Mouse (Mus musculus) brain, adult 2 months (tissue): ENCODE measurements around the gene Plekha6.

Experiments
- DNase-seq: peaks from one replicate; pipeline ENCODE4 v3.0.0; 2011; ENCODE audit warnings: low read depth, low spot score

Gene Plekha6

DNA sequence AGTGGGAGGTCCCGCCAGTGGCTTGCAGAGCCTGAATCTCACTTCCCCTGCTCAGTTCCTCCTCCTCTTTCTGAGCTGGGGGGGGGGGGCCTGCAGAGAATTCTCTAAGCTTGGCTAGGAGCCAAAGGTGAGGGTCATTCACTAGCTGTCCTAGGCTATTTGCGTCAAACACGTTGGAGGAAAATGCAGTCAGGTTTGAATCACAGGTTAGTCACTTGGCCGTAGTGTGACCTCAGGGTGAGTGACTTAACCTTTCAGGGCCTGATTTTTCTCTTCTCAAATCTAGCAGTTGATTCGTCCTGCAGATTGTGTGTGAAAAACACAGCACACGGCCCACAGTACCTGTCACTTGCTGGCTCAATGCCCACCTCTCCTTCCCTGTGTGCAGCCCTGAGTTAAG, 106.3 kb downstream of the Plekha6 start:
- no peak for DNase-seq

- no peak for DNase-seq
Observed at GRCm38 (mm10) chr1:133274163-133274562, 110.2 kb downstream of the Plekha6 start.

DNA sequence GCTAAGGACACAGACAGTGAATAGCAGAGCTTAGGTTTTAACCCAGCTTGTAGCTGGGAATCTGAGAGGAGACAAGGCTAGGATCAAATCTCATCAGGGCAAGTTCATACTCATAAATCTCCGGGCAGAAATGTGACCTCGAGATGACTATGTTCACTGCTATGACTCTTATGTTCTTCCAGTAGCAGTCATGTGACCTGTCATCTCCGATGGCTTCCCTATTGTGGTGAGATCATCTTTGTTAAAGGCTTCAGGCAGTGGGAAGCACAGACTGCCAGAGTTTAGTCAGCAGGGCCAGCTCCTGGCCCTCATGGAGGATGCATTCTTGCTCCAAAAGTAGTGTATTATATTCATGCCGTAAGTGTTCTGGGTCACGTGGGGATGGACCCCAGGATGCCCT, 113.0 kb downstream of the Plekha6 start:
- DNase-seq: peak; percentile 46

DNA sequence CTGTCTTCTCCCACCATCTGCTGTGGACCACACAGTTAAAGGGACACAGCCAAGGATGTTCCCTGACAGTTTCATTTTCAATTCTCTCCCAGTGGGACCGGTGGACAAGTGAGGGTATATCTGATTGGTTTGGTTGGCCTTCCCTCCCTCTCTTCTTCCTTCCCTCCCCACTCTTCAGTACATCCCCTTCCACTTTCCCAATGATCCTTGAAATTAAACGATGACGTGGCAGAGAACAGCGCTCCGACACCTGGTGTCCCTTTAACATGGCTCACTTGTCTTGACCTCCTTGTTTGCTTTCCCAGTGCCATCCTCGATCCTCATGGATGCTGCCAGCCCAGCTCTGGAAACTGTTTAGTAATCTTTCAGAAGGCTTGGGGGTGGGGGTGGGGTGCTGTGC, 114.5 kb downstream of the Plekha6 start:
- DNase-seq: no peak

GRCm38 (mm10) chr1:133278946-133279631, 115.1 kb downstream of the Plekha6 start:
- DNase-seq: no peak

GRCm38 (mm10) chr1:133279632-133280093, 115.7 kb downstream of the Plekha6 start:
- DNase-seq: peak; percentile 67

DNA sequence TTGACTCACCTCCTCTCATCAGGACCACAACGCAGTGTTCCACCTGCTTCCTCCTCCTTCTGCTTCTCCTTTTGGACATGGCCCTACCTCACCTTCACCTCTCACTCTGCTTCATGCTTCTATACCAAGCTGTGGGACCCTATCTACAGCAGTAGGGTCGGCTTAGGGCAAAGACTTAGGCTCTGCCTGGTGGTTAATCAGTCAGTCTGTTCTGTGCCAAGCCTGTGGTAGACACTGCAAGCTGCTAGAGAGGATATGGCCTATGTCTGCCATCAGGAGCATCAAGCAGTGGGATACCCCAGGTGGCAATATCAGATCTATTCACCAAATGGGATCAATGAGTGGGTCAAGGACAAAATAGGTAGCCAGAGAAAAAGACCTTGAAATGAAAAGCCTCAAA, 116.5 kb downstream of the Plekha6 start:
- no peak for DNase-seq

GRCm38 (mm10) chr1:133285907-133286306, 121.9 kb downstream of the Plekha6 start:
- no peak for DNase-seq

DNA sequence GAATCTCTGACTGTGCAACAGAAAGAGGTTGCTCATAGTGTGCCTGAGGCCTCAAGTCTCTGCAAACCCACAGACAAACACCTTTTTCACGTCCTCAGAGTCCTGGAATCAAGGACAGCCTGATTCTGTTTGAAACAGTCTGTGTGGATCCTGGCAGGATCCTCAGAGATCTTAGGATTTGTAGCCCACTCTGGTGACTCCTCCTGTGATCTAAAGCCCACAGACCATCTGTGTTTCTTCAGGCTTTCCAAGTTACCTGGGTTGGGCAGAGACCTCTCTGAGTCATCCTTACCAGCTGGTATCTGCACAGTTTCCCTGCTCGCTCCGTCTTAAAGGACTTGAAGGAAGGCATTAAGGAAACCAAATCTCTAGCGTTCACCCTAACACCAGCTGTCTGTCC, 123.0 kb downstream of the Plekha6 start:
- DNase-seq: peak; percentile 89

DNA sequence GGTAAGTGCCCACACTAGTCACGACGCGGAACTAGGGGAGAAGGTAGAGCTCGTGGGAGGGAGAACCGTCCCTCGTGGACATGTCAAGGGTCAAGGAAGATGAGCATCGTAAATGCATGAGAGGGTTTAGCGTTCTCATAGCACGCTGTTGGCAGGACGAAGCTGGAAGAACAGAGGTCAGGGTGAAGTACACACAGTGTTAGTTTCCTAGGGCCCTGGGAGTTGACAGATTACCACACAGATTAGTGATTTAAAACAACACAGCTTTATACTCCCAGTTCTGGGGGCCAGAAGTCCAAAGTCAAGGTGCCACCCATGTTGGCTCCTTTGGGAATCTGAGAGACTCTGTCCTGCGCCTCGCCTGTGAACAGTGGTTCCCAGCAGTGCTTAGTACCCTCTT, 123.9 kb downstream of the Plekha6 start:
- DNase-seq: no peak

GRCm38 (mm10) chr1:133291888-133292287, 127.9 kb downstream of the Plekha6 start:
- DNase-seq: peak; percentile 38

DNA sequence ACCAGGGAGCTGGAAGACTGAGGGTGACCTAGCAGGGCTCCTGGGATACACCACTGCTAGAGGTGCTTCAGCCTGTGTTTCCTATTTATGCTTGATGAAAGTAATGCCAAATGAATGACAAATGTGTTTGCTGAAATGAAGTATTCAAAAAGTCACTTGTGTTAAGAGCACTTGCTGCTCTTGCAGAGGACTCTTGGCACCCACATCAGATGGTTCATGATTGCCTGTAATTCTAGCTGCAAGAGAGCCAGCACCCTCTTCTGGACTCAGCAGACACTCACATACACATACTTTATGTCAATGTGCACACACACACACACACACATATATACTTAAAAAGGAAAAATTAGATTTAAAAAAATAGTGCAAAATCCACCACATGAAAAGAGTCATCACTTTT, 128.6 kb downstream of the Plekha6 start:
- DNase-seq: no peak

DNA sequence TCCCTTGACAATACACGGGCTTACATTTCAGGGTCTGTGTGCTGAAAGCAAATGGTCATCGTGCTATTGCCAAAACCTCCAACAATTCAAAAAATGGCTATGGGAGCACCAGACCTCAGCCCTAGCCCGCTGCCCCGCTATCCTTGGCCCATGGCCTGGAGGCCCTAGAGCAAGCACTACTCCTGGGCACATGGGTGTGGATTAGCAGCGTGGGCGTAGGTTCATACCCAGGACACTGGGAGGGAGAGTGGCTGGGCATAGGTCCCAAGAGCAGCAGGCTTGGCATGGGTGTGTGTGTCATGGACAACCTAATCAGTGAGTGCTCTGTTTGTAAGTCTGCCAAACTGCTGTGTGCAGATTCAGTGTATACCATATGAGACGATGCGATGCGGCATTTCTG, 132.4 kb downstream of the Plekha6 start:
- peak; percentile 74 for DNase-seq

GRCm38 (mm10) chr1:133298816-133299215, 134.8 kb downstream of the Plekha6 start:
- DNase-seq: peak; percentile 61

- peak; percentile 51 for DNase-seq
Observed at GRCm38 (mm10) chr1:133302540-133302939, 138.5 kb downstream of the Plekha6 start.

DNA sequence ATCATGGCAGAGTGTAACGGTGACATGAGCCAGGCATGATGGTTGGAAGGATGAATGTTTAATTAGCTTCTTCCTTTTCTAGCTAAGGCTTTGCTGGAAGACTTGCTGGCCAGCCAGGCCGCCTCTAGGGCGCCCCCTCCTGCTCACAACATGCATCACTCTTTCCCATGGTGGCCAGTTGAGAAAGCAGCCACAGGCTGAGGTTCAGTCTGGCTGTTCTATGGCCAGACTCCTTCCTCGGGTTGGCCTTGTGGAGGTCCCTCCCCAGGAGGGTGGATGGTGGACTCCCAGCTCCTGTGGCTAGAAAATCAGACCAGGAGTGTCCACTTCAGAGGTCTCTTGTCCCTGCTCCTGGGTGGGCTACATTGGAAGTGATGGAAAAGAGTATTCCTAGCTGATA, 142.8 kb downstream of the Plekha6 start:
- peak; percentile 79 for DNase-seq

DNA sequence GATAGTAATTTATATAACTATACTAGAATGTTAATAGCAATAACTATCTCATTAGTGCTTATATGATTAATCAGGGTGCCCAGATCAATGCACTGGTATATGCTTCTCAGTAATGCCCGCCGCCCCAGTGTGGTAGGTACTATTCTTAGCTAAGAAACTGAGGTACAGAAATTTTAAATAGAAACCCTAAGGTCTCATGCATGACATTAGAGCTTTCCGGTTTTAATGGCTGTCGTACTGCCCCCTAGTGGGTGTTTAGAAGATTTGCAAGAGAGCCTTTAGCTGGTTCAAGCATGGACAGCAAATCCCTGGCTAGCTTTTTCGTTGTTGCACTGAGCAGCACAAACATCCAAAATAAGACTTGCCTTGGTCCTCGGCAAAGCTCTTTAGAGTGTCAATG, 143.3 kb downstream of the Plekha6 start:
- DNase-seq: peak; percentile 70

DNA sequence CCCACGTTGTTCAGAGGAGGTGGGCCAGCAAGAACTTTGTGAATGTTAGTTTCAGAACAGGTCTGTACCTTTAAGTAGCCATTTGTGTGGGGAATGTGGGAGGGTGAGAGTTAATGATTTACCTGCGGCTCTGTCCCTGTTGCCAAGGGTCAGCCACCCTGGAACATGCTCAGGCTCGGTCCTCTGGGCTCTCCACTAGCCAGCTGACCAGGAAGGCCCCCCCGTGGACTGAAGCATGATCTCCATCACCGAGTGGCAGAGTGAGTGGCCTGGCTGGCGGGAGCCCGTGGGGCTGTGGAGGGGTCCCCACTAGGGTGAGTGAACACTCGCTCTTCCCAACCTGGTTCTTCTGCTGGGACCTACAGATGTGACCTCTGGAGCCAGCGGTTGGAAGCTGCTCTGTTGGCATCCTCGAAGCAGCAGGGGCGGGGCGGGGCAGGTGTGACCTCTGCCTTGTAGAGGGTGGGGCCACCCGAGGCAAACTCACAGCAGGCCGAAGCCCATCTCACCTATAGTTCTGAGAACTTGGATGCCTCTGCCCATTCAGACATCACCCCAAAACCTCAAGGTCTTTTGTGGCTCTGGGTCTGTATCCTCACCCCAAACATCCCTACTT, 145.8 kb downstream of the Plekha6 start, which contains the start of gene Golt1a:
Gene Golt1a, plus strand, starts transcription at position 149 of the 616 bp plus-strand sequence.
- DNase-seq: no peak

- no peak for DNase-seq
Observed at GRCm38 (mm10) chr1:133311240-133311639, 147.2 kb downstream of the Plekha6 start.

DNA sequence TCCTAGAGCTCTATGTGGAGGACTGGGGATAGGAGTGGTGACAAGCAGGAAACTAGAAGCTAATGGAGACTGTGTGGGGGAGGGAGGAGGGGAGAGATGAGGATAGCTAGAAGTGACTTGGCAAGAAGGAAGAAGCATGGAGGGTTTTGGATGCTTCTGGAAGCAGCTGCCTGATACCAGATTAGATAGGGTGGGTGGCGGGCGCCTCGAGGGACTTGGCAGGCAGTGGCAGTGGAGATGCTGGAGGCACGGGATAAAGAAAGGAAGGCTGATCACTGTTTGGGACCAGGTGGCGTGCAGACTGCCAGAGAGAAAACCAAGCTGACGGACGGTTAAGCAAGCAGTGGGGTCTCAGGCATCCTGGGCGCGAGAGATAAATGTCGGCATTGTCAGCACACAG, 147.9 kb downstream of the Plekha6 start:
- DNase-seq: peak; percentile 88

- peak; percentile 70 for DNase-seq
Observed at GRCm38 (mm10) chr1:133314364-133314763, 150.4 kb downstream of the Plekha6 start.

- no peak for DNase-seq
Observed at GRCm38 (mm10) chr1:133315775-133316174, 151.8 kb downstream of the Plekha6 start.

DNA sequence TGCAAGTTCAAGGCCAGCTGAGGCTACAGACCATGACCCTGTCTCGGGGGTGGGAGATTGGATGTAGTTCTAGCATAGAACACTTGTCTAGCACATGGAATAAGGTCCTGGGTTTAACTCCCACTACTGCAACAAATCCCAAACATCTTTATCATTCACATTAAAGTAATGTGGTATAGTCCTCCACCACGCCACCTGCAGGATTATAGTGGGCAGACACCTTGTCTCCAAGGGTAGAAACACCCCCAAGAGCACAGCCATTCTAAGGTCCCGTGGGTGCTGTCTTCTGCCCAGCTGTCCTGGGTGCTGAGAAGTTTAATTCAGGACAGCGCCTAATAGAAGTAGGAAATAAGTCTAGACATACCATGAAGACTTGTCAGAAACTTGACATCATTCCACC, 152.6 kb downstream of the Plekha6 start:
- DNase-seq: no peak
